Mouse (Mus musculus): ENCODE measurements around the gene Hspa12a.

- no peak for TF ChIP-seq GATA1 (IDR thresholded peaks at IDR 0.05; ENCODE audit: borderline replicate concordance, low read length)
- no peak for TF ChIP-seq FLI1 (IDR thresholded peaks at IDR 0.05; ENCODE audit: low read length)
These were observed 102.7 kb downstream of the Hspa12a start for GRCm38 (mm10) chr19:58840721-58841271.
